Mouse (Mus musculus) cerebellum, postnatal 10 days (tissue): Measurements from ENCODE around the gene Snx30.

Source experiments
- DNase-seq, 2 experiments: peaks; one replicate each; pipeline ENCODE4 v3.0.0; 2021; ENCODE audit warnings: mixed read lengths in 2 of 2

Gene Snx30

DNA sequence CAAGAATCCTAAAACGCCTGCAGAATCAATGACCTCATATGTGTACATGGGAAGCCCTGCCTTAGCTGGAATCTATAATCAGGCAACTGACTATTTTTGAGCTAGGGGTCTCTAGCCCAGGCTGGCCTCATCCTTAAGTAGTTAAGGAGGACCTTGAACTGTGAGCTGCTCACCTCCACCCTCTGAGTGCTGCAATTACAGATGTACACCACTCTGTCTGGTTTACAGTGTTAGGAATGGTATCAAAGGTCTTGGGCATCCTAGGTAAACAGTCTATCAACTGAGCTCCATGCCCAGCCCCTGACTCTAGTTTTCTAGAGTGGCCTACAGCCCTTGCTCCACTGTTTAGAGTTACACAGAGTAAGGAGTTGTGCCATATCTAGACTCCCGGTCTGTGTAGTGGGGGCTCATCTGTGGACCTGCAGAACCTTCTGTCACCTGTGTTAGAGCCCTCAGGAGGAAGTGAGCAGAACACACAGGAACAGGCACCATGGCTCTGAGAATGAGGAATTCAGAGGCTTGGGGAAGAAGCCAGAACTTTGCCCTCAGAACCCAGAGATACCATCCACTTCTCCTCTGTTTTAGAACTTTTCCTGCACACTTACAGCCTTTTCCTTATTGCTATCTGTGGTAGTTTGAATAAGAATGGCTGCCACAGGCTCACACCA is 9.7 kb upstream of the Snx30 start:
- DNase-seq, result no peak

DNA sequence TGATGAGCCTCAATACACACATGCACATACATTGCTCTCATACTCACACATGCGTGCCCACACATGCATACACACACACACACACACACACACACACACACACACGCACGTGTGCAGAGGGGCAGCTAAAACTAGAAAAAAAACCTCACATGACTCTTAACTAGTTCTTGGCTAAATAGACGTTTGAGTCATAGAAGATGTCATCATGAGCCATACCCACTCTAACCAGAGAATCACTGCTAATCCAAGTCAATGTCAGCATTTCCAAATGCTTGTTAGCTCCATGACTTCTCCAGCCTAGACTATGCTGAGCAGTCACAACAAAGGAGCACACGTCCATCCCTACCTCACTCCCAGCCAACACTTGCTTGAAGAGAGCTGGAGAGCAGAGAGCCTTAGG is 5.5 kb upstream of the Snx30 start:
- no peak for DNase-seq

DNA sequence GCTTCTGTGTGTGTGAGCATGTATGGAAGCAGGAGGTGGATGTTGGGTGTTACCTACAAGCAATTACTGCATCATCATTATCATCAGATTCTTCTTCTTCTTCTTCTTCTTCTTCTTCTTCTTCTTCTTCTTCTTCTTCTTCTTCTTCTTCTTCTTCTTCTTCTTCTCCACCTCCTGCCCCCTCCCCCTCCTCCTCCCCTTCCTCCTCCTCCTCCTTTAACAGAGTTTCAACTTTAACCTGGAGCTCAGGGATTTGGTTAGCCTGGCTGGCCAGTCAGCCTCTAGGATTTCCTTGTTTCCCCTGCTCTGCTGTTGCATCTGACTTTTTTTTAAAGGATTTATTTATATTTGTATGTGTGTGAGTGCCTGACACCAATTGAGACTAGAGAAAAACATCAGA is 4.2 kb upstream of the Snx30 start, which contains the start of gene Inip:
Gene Inip (minus strand): TSS at position 101 of the 400 bp plus-strand sequence.
- no peak for DNase-seq

DNA sequence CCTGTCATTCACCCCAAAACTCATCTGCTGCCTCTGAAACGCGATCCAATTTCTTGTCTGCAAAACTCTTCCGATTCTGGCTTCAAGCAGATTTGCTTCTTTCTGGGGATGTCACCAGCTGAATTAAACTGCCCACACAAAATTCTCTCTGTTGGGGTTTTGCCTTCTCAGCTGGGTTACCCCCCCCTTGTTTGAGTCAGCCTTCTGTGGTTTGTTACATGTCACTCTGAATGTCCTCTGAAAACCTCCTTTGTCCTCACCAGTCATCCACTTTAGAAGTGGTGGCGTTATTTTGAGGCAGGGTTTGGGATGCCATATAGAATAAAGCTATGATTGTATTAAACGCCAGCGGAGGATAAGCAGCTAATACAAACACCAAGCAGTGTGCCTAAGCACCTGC is 3.5 kb upstream of the Snx30 start:
- no peak for DNase-seq

DNA sequence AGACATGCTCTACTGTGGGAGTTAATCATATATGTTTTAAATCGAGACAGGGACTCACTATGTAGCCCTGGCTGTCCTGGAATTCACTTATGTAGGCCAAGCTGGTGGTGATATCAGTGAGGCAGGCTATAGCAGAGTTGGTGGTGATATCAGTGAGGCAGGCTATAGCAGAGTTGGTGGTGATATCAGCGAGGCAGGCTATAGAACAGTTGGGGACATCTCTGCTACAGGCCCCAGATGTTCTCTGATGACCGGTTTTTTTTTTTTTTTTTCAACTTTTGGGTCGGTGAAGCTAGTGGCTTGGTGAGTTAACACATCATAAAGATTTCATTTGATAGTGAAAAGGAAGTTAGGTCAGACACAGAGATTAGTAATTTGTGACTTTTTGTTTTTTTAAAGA is 2.8 kb upstream of the Snx30 start:
- no peak for DNase-seq

DNA sequence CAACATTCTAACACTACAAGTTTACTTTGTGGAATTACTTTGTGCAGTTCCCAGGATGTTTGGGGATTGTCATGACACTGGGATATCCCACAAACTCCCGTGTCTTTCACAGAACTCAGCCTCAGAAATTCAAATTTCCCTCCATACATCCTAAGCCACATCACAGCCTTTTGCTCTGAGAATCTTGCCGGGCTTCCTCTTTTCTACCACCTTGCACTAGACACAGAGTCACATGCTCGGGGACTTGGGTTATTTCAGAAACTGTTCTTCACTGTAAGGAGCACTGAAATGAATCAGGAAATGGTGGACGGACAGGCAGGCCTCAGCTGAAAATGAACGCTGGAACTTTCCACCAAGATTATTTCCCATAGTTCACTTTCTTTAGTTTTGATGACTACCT is 2.3 kb upstream of the Snx30 start:
- no peak for DNase-seq

DNA sequence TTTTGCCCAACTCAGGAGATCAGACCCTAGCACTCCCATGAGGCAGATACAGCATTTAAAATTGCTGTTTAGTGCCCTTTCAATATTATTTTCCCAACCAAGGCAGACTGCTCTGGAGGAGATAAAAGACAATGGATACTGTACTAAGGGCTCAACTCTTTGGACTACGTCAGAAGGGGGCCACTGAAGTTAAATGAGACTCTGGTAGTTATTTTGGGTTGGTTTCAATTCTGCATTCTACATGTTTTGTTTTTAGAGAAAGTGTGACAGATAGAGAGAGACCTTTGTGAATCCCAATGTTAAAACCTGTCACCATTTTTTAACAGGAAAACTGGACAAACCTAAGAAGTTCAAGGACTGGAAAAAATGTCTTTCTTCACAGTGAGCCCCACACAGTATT is 886 bp upstream of the Snx30 start:
- no peak for DNase-seq

DNA sequence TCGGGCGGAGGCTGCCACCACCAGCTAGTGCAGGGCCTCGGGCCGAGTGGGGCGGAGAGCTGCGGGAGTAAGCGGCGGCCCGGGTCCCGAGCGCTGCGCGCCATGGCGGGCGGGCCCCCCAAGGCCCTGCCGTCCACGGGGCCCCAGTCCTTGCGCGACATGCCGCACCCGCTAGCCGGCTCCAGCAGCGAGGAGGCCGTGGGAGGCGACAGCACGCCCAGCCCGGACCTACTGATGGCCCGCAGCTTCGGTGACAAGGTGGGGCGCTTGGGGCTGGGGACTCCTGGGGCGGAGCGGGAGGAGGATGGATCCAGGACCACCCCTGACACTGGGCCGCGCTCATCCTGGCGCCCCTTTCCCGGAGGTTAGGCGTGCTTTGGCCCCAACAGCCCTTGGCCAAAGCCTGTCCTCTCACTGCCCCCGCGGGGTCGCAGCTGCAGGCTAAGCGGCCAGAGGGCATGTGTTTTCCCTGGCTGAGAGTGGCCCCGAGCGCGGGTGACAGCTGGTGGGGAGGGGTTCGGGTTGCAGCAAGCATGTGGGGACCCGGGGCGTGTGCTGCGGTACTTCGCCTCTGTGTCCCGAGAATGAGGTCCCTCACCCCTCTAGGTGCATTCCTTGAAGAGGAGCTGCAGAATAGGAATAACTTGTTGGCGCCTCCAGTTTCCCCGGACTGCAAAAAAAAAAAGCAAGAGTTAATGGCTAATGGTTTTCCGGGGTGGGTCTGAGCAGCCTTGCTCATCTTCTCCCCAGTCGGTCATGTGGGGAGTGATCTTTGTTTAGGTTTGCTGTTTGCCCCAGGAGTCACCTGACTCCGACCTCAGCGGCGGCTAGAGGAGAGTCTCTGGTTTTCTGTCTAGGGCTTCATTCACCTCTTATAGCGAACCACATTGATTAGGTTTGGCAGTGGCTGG is 583 bp downstream of the Snx30 start:
- peak; percentile 84 for DNase-seq

DNA sequence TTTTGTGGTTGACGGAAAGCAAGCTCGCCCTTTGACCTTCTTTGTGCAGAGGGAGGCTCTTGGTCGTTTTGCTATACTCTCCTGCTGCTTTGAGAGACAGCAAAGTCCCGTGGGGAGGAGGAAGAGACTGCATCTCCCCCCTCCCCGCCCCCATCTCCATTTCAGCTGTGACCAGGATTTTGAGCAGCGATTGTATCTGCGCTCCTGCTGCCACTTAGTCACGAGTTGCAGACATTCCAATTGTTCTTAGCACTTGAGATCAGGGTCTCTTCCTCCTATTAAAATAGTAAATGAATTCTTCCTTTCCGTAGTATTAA is 1.2 kb downstream of the Snx30 start:
- peak; percentile 56 to 62 for DNase-seq

DNA sequence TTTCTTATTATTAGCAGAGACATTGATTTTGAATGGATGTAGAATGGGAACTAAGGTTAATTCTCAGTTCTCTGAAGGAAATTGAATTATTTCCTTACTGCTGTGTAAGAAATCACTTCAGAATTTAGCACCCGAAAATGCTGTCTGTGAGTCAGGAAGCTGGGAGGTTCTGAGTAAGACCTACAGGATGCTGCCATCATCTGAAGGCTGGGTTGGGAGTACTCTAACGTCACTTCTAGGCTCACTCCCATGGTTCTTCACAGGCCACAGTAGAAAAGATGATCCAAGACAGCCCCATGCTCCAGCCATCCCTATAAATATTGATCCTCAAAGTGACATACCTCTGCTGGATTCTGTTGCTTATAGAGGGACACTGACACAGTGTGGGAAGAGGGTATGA is 1.9 kb downstream of the Snx30 start:
- DNase-seq, result no peak

DNA sequence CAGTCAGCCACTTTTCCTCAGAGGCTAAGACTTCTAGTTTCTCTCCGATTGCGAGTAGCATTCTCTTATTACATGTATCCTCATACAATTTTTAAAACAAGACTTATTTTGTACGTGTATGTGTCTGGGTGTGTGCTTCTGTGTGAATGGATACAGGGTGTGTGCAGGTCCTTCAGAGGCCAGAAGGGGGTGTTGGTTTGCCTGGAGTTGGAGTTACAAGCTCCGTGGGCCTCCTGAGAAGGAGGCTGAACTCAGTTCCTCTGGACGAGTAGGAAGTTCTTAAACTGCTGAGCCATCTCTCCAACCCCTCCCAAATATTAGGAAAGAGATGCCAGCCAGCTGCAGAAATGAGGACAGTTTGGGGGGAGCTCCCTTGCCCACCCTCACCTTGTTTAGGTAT is 2.8 kb downstream of the Snx30 start:
- peak; percentile 53 to 58 for DNase-seq

DNA sequence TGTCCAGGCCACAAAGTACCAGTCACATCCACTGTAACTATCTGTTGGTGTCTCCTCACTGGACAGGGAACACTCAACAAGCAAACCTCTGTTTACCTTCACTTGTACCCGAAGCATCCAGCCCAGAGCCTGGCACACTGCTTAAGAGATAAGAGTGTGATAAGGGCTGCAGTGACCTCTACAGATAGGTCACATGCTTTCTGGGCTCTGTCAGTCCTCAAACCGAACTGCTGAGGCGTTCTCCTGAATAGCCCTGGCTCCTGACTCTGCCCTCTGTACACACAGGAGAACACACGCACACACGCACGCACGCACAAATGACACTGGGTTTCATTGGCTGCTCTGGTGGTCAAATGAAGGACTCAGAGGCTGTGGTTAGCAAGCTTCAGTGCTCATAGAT is 8.5 kb downstream of the Snx30 start:
- no peak for DNase-seq

DNA sequence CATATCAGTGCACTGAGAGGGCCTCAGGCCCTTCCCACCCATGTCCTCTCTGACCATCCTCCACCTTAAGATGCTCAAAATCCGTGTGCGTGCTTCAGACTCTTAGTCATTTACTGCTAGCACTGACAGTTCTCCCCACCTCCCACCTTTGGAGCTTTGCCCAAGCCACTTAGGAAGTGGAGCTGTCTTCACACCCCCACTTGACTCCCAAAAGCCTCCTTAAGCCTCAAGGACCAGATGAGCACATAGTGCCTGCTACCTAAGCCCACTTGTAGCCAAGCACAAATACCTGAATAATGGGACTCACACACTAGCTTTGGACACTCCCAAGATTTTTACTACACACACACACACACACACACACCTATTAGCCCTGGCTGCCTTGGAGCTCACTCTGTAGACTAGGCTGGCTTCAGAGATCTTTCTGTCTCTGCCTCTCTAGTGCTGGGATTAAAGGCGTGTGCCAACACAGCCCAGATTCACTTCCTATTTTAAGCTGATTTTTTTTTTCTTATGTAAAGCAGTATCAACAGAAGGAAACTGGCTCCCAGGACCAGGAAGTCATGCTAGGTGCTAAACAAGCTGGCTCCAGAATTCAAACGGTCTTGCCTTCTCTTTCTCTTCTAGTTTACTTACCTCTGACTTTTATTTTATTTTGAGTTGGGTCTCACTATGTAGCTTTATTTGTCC is 9.6 kb downstream of the Snx30 start:
- DNase-seq, result peak in 1 of 2 experiments; percentile 42

DNA sequence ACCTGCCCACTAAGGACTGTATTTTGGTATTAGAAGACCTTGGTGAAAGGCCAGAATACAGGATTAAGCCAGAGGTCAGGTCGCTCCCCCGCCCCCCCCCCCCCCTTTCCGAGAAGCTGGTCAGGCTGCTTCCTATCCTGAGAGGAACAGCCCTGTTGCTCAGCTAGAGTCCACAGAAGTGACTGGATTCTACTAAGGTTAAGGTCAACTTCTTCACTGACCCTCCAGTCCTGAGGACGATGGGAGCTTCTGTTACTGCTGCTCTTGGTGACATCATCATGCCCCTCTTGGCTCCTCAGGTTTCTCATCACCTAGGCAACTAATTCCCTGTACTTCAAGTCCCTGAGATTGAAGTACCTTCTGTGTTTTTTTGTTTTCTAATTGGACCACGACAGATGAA is 10.4 kb downstream of the Snx30 start:
- no peak for DNase-seq

DNA sequence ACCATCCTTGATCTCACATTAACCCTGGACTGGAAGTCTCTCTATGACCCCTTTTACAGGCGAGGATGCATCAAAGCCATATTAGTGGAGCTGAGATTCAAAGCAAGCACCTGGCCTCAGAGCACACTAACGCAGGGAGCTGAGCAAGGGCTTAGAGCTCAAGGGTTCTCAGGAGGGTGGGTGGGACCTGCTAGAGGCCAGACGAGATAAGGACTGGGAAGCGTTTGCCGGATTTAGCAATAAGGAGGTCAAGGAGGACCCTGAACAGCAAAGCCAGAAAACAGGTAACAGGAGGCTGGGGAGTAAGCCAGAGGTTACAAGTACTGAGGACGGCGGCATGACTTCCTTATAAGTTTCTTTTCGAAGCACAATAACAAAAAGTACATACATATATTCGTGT is 10.8 kb downstream of the Snx30 start:
- DNase-seq, result no peak

DNA sequence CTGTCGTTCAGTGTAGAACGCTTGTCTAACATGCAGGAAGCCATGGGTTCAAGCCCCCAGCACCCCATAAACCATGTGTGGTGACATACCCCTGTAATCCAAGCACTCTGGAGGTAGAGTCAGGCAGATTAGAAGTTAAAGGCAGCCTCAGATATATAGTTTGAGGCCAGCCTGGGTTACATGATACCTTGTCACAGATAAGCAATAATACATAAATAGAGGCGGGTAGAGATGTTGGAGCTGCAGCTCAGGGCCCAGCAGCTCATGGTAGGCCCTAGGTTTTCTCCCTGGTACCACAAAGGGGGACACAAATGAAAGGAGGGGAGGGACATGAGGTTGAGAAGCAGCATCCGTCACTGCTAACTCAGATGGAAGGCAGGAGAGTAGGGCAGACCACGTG is 12.2 kb downstream of the Snx30 start:
- no peak for DNase-seq

DNA sequence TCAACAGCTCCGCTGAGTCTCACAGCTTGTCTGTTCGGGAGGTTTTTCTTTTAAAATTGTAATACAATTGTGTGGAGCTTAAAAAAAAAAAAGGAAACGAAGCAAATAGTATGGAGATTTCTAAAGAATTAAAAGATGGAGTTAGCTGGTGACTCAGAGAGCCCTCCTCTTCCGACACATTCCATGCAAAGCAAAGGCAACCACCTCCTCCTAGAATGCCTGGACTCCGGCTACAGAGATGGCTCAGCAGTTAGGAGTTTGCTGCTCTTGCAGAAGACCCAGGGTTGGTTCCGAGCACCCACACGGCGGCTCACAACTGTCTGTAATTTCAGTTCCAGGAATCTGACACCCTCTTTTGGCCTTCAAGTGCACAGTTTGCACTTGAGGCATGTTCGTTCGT is 12.9 kb downstream of the Snx30 start:
- no peak for DNase-seq

DNA sequence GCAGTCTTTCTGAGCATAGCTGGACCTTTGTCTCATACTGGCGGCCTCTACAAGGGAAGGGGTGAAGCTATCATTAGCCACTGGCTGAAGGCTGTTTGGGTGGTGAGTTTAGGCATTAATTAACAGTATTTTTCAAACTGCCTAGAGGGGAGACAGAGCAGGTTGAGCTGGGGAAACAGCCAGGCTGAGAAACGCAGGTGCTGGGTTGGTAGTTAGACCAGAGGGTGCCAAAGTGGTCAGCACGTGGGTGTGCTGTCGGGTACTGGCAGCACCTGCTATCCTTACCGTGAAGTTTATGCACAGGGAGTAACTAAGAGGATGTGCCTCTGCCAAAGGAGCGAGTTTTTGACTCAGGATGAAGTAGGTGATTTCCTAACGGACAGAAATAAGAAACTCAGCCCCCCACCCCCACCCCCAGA is 13.4 kb downstream of the Snx30 start:
- DNase-seq, result peak; percentile 65 to 72

DNA sequence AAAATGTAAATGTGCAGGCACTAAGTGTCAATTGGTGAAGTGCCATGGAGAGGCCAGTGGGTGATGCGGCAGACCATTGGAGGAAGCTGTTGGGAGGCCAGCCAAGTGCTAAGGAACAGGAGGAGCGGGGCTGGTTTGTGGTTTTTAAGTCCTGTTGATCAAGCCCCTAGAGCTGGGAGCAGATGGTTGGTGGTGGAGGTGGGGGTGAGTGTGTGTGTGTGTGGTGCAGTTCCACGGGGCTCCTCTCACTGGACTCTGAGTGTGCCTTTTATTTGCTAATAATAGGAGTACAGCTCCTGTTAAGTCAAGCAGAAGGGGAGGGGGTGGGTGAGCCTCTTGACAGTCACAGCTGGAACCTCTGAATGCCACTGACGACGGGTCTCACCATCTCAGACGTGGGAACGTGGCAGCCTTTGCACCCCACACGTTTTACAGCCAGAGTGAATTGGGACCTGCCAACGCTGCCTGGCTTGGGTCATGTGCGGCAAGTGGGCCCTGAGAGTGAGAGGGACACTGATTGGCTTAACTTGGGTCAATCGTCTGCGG is 13.9 kb downstream of the Snx30 start:
- DNase-seq, result peak; percentile 88 to 91

DNA sequence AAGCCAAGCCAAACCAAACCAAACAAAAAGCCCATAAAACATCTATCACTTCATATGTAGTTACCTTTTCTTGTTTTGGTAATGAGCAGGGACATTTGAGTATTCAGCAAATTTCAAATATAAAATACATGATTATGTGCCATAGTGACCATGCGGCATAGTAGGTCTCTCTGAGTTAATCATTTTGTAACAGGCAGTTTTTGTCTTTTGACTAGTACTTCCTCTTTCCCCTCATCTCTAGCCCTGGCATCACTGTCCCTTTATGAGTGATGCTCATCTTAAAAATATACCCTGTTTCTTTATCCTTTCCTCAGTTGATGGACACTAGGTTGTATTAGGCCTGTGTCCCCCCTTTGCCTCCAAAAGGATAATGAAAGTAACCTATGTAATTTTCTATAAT is 15.9 kb downstream of the Snx30 start:
- no peak for DNase-seq

DNA sequence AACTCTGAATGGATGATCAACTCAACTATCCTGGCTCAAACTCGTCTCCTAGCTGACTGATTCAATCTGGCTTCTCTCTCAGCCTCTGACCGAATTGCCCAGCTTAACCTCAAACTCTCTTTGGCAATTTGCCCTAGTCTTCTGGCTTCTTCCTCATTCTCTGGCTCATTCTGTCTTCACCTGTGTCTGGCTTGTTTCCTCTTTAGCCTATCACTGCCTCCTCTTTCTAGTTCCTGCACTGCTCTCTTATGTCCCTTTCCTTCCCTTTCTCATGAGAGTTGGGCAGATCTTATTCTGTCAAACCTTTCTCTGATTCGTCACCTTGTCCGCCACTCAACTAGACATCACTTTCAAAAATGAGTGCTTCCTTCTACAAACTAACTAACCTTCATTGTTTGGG is 16.5 kb downstream of the Snx30 start:
- DNase-seq, result peak in 1 of 2 experiments; percentile 54

DNA sequence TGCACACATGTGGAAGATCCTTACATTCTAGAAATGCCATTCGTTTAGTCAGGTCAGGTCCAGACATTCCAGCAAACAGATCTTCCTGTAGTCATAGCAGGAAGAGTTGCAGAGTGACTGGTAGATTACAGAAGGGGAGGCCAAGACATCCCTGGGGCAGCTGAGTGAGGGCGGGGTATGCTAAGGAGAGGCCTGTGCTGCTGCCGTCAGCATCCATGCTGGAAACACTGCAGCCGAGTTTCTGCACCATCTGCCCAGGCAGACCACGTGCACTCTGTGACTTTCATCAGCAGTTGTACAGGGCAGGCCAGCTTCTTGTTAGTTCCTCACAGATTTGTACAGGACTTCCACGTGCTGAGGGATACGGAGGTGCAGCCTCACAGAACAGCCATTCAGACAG is 17.8 kb downstream of the Snx30 start:
- DNase-seq, result peak; percentile 74 to 84

DNA sequence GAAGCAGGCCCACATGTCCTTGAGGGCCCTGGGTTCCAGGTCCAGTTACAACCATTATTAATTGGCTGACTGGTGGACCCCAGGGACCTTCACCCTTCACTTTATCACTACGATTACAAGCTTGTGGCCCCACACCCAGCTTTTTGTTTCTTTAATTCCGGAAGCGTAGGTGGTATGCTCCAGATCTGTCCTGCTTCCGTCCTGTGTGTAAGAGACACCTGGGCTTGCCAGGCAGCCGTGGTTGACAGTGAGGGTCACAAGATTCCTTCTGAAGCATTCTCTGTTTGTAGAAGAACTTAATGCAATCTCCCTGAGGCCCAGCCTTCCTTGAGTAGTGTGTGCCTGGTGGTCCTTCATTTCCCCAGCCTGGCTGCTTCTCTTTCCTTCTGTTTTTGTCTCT is 19.2 kb downstream of the Snx30 start:
- no peak for DNase-seq

DNA sequence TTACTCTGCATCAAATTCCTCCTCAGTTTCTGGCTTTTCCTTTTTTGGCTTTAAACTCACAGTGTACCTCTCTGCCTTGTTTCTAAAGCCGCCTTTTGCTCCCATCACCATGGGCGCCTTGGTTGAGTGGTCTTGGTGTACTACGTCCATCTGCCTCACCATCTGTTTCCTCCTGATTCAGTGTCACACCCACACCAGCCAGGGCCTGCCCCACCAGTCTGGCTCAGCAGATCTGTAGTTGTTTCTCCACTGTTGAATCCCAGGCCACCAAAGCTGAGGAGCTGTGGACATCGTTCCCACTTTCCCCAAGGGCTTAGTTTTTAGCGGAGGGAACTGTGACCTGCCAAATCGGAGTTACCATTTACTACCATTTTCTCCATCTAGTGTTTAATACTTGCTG is 20.0 kb downstream of the Snx30 start:
- DNase-seq, result peak; percentile 91 to 94
